16 mouse cellular contexts compared by ENCODE assay signal in the genomic region with DNA sequence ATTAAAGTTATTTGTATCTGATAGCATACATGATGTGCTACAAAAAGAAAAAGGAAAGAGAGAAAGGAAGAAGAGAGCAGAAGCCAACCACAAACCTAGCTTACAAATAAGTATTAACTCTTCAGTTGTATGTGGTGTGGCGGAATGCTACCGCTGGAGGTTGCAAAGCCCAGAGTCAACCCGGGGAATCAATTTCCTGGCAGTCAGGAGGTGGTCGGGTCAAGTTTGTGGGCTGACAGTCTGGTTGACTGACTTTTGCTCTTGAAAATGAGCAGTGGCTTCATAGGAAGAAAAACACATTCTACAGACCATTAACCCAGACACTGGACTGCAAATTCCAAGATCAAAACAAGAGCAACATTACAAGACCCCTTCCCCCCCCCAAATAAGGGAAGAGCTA.
"Had no signal": no experiment of that assay in that cellular context is flagged by ENCODE, and none has a peak within 500 bp of the region (broad histone marks: within the 10 kb centered on the region; RNA-seq: fewer than 3 reads in every experiment).

No protein-coding gene starts in this region.

- ATAC-seq: midbrain, embryonic 16.5 days had no signal

- H3K9me3 ChIP-seq: midbrain, embryonic 10.5 days; midbrain, embryonic 12.5 days; neural tube, embryonic 13.5 days; stomach, embryonic 15.5 days had no signal

- DNase-seq: lung, adult 18-20 months; lung, embryonic 14.5 days; lung, postnatal 10 days; lung, postnatal 4 days; midbrain, embryonic 14.5 days; right cerebral cortex, postnatal 14 days; thymus, adult 2 months; thymus, postnatal 25 days; thymus, postnatal 4 days had no signal

- H3K4me2 ChIP-seq: lung, embryonic 14.5 days; midbrain, embryonic 12.5 days; neural tube, embryonic 13.5 days; stomach, embryonic 15.5 days had no signal

- H3K4me1 ChIP-seq: midbrain, embryonic 10.5 days; midbrain, embryonic 12.5 days; neural tube, embryonic 13.5 days; stomach, embryonic 15.5 days had no signal

- H3K4me3 ChIP-seq: midbrain, embryonic 10.5 days; midbrain, embryonic 12.5 days; myocyte; neural tube, embryonic 13.5 days; stomach, embryonic 15.5 days had no signal

- H3K27me3 ChIP-seq: midbrain, embryonic 12.5 days; neural tube, embryonic 13.5 days; stomach, embryonic 15.5 days had no signal

- H3K27ac ChIP-seq: midbrain, embryonic 10.5 days; midbrain, embryonic 12.5 days; neural tube, embryonic 13.5 days; stomach, embryonic 15.5 days; stomach, postnatal 0 days had no signal

- H3K9ac ChIP-seq: lung, embryonic 14.5 days; midbrain, embryonic 12.5 days; neural tube, embryonic 13.5 days; stomach, embryonic 15.5 days had no signal
